Comparison of ENCODE assay signal across 11 mouse cellular contexts in the genomic region with DNA sequence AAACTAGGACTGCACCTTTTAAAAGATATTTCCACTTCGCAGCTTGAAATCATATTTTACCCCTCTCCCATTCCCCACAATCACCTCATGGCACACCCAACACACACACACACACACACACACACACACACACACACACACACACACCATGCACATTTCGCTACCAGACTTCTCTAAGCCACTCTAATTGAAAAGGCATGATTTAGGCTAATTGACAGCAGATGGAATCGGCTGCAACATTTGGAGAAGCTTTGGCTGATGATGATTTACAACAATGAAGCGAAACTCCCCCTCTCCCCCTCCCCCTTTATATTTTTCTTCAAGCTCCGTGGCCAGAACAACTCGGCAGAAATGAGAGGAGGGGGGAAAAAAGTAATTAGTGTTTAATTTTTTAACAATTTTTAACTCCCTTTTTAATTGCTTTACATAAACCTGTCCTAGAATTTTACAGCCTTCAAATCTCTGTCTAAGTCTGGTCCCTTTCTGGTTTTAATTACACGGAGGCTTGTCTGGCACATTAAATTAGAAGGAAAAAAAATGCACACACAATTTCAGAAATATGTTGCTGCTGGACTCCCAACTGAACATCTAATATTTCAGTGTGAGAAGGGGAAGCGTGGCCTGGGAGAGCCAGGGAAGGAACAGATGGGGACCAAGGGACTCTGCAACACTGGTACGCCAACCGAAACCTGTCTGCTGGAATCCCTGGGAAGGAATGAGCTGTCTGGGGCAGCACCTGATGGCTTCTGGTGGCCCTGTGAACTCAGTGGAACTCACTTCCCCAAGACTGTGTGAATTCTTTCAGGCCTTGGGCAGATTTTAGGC.
DNase-seq lines count a peak whose midpoint lies in the region; ATAC-seq lines count a peak whose summit lies in the region.
"Had no signal": no experiment of that assay in that cellular context is flagged by ENCODE, and none has a peak within 500 bp of the region (broad histone marks: within the 10 kb centered on the region; RNA-seq: fewer than 3 reads in every experiment).

No protein-coding gene starts in this region.

- no peaks in the 10 kb centered on the region for H3K27me3 ChIP-seq in embryonic facial prominence, embryonic 12.5 days
- H3K27me3 ChIP-seq in hindbrain, embryonic 13.5 days: no peaks in the 10 kb centered on the region
- no peaks in the 10 kb centered on the region for H3K27me3 ChIP-seq in neural tube, embryonic 13.5 days

- WGBS in embryonic facial prominence, embryonic 12.5 days: 16% methylated on average over 10 of the region's 10 CpGs
- WGBS in hindbrain, embryonic 13.5 days: 30% methylated on average over 10 of the region's 10 CpGs
- WGBS in neural tube, embryonic 13.5 days: 30% methylated on average over 10 of the region's 10 CpGs

- peak overlapping the region; percentile 28 for H3K4me2 ChIP-seq in embryonic facial prominence, embryonic 12.5 days (replicated peaks)
- 0 out of 2 replicates have a peak overlapping the region, but pooled peaks have one; percentile 10 for H3K4me2 ChIP-seq in hindbrain, embryonic 13.5 days
- H3K4me2 ChIP-seq in neural tube, embryonic 13.5 days: no peak overlapping the region

- no peak overlapping the region for H3K9ac ChIP-seq in embryonic facial prominence, embryonic 12.5 days
- H3K9ac ChIP-seq in hindbrain, embryonic 13.5 days: no peak overlapping the region
- no peak overlapping the region for H3K9ac ChIP-seq in neural tube, embryonic 13.5 days

- H3K4me3 ChIP-seq in embryonic facial prominence, embryonic 12.5 days: no peak overlapping the region
- no peak overlapping the region for H3K4me3 ChIP-seq in hindbrain, embryonic 13.5 days
- H3K4me3 ChIP-seq in neural tube, embryonic 13.5 days: no peak overlapping the region
- H3K4me3 ChIP-seq: heart, adult 2 months had no signal

- H3K36me3 ChIP-seq in embryonic facial prominence, embryonic 12.5 days: no peaks in the 10 kb centered on the region
- H3K36me3 ChIP-seq in hindbrain, embryonic 13.5 days: no peaks in the 10 kb centered on the region
- H3K36me3 ChIP-seq in neural tube, embryonic 13.5 days: no peaks in the 10 kb centered on the region

- peak overlapping the region; percentile 82 for H3K27ac ChIP-seq in embryonic facial prominence, embryonic 12.5 days
- H3K27ac ChIP-seq in hindbrain, embryonic 13.5 days: peak overlapping the region; percentile 58; the same call in 1 of the 2 replicates
- H3K27ac ChIP-seq in neural tube, embryonic 13.5 days (replicated peaks): peak overlapping the region; percentile 49; the same call in 1 of the 2 replicates
- H3K27ac ChIP-seq: heart, adult 2 months had no signal

- peaks cover 50% of the 10 kb centered on the region for H3K4me1 ChIP-seq in embryonic facial prominence, embryonic 12.5 days
- H3K4me1 ChIP-seq in hindbrain, embryonic 13.5 days (replicated peaks): peaks cover 47% of the 10 kb centered on the region
- peaks cover 53% of the 10 kb centered on the region for H3K4me1 ChIP-seq in neural tube, embryonic 13.5 days (replicated peaks)

- peak; percentile 38 for DNase-seq in layer of hippocampus, adult 11-12 months (ENCODE audit: low spot score)
- no peak for DNase-seq in layer of hippocampus, adult 9-10 months (ENCODE audit: low spot score)
- no peak for DNase-seq in gastrocnemius, adult 8-10 months (ENCODE audit: low spot score in 2 of 2)
- DNase-seq in ovary, postnatal 10 days (ENCODE audit: low spot score): no peak
- no peak for DNase-seq in right cerebral cortex, postnatal 14 days
- DNase-seq: heart, adult 2 months; lung, adult 18-20 months; right cerebral cortex, adult 18-20 months had no signal

- H3K9me3 ChIP-seq in embryonic facial prominence, embryonic 12.5 days: no peaks in the 10 kb centered on the region
- no peaks in the 10 kb centered on the region for H3K9me3 ChIP-seq in hindbrain, embryonic 13.5 days
- no peaks in the 10 kb centered on the region for H3K9me3 ChIP-seq in neural tube, embryonic 13.5 days

- ATAC-seq in embryonic facial prominence, embryonic 12.5 days (ENCODE audit: insufficient number of reproducible peaks, insufficient read depth, low FRiP score, low TSS enrichment): 0 out of 2 replicates have a peak, but pooled peaks have one; percentile 13
- no peak for ATAC-seq in hindbrain, embryonic 13.5 days (ENCODE audit: low FRiP score)
- 0 out of 2 replicates have a peak, but pooled peaks have one; percentile 33 for ATAC-seq in neural tube, embryonic 13.5 days (ENCODE audit: low read depth)
